Mouse (Mus musculus): Measurements from ENCODE around the gene Brip1.

DNA sequence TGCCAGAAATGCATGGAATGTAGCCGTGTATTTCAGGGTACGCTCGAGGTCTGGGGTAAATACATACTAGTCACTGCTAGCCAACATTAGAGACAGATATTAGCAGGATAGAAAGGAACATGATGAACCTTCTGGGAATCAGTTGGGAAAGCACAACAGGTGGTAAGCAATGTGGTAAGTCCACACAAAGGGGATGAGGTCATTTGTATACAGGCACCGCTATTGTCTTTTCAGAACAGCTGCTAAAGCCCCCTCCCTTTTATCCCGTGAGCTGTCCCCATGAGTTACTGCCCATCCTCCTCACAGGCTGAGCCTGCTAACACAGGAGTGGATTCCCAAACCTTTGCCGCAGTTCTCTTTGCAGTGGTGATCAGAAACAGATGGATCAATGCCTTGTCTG lies 149.6 kb downstream of the Brip1 start:
- TF ChIP-seq CTCF (IDR thresholded peaks at IDR 0.05; ENCODE audit: insufficient read depth, low read depth, low read length) (no peak), POLR2A (IDR thresholded peaks at IDR 0.05; ENCODE audit: insufficient read depth, low read depth, low read length) (no peak)
